Mouse (Mus musculus) intestine, embryonic 16.5 days (tissue): ENCODE measurements around the gene Col25a1. TPM values are rescaled to one million over a fixed set of nuclear protein-coding genes. Genes with fewer than 3 reads are reported as not detected.

Experiments
- ATAC-seq: fragments of 200-750 bp; cut with Nextera tagmentation; 2 replicates; pipeline ENCODE4 v1.8.0; 2017; ENCODE audit warnings: moderate TSS enrichment, moderate library complexity
- H3K27ac ChIP-seq: fragments of 300-500 bp; sonication (generic); 2 replicates; pipeline ENCODE4 v1.5.1; 2014; ENCODE audit warnings: mild to moderate bottlenecking, low read length
- H3K27me3 ChIP-seq: fragments of 300-500 bp; sonication (generic); replicated peaks from 2 replicates; pipeline ENCODE4 v1.6.1; 2014; ENCODE audit warnings: low read length, control low read depth, mixed read lengths; ENCODE audit not compliant: control insufficient read depth, insufficient read depth
- H3K36me3 ChIP-seq: fragments of 300-500 bp; sonication (generic); 2 replicates; pipeline ENCODE4 v1.6.1; 2014; ENCODE audit warnings: low read length, control low read depth; ENCODE audit not compliant: control insufficient read depth, insufficient read depth
- H3K4me1 ChIP-seq: fragments of 300-500 bp; sonication (generic); 2 replicates; pipeline ENCODE4 v1.6.1; 2014; ENCODE audit warnings: low read length, control low read depth, mixed read lengths; ENCODE audit not compliant: control insufficient read depth, insufficient read depth
- H3K4me2 ChIP-seq: fragments of 300-500 bp; sonication (generic); 2 replicates; pipeline ENCODE4 v1.6.1; 2014; ENCODE audit warnings: low read depth, low read length, control low read depth
- H3K4me3 ChIP-seq: fragments of 300-500 bp; sonication (generic); 2 replicates; pipeline ENCODE4 v1.5.1; 2014; ENCODE audit warnings: mild to moderate bottlenecking, low read length
- H3K9ac ChIP-seq: fragments of 300-500 bp; sonication (generic); 2 replicates; pipeline ENCODE4 v1.6.1; 2014; ENCODE audit warnings: low read depth, low read length
- H3K9me3 ChIP-seq: fragments of 300-500 bp; sonication (generic); 2 replicates; pipeline ENCODE4 v1.6.1; 2016; ENCODE audit warnings: low read length, control low read depth; ENCODE audit not compliant: control insufficient read depth
- WGBS: fragments of 180-500 bp; shearing (Covaris S2); extraction: QIAGEN DNeasy Blood & Tissue Kit; methylation state at CpG from one replicate; pipeline ENCODE4 v1.1.7; 2014; 5-methylcytosine and 5-hydroxymethylcytosine counted together
- polyA plus RNA-seq: library from polyadenylated mRNA; unstranded; fragments of >200 nt; fragmentation: Nextera tagmentation; extraction: Ambion mirVana; gene quantifications from 2 replicates; pipeline ENCODE4 v1.2.1, GENCODE M21; 2015

Gene Col25a1
- polyA plus RNA-seq, 1 experiment from 2014 or later, result 1.4 TPM

DNA sequence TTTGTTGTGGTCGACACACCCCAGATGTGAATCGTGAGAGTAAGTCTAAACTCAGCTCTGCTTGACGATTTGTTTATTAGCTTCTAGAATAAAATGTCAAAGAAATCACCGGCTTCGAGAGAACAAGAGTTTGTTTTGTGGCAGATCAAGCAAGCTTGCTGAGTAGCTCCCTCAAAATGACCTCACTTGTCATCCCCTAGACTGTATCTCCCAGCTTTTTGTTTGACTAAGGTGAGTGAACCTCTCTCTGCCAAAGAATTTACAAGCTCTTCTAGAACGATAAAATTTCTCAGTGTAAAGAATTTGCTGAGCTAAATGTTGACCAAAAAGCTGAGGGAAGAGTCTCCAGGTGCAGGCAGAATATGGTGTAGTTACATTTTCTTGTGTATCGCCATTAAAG lies 125.3 kb downstream of the Col25a1 start:
- no peak overlapping the region; the same call in 1 of the 2 replicates for H3K27ac ChIP-seq
- H3K36me3 ChIP-seq, result no peaks in the 10 kb centered on the region
- H3K9me3 ChIP-seq, result no peaks in the 10 kb centered on the region
- H3K27me3 ChIP-seq, result no peaks in the 10 kb centered on the region
- ATAC-seq, result peak; percentile 55
- H3K4me1 ChIP-seq, result no peaks in the 10 kb centered on the region
- H3K4me2 ChIP-seq, result 0 out of 2 replicates have a peak overlapping the region, but pooled peaks have one; percentile 11
- no peak overlapping the region for H3K4me3 ChIP-seq
- 43% methylated on average over 7 of the region's 7 CpGs for WGBS
- H3K9ac ChIP-seq, result no peak overlapping the region

DNA sequence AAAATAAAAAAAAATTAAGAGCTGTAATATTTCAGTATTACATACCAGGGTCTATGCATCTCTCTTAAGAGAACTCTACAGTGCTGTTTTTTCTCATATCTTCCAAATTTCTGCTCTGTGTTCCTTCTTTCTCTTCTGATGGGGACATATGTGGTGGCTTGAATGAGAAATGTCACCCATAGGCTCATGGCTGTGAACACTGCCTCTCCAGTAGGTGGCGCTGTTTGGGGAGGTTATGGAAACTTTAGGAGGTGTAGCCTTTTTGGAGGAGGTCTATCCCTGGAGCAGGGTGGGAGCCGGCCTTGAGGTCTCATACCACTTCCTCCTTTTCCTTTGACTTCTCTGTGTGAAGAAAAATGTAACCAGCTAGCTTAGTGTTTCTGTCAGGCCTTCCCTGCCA lies 128.4 kb downstream of the Col25a1 start:
- Histone ChIP-seq H3K27me3 (no peaks in the 10 kb centered on the region), H3K4me3 (no peak overlapping the region), H3K27ac (no peak overlapping the region), H3K9me3 (no peaks in the 10 kb centered on the region), H3K9ac (no peak overlapping the region), H3K36me3 (no peaks in the 10 kb centered on the region), H3K4me1 (no peaks in the 10 kb centered on the region), H3K4me2 (no peak overlapping the region)
- WGBS, result 82% methylated on average over 2 of the region's 2 CpGs
- no peak for ATAC-seq

DNA sequence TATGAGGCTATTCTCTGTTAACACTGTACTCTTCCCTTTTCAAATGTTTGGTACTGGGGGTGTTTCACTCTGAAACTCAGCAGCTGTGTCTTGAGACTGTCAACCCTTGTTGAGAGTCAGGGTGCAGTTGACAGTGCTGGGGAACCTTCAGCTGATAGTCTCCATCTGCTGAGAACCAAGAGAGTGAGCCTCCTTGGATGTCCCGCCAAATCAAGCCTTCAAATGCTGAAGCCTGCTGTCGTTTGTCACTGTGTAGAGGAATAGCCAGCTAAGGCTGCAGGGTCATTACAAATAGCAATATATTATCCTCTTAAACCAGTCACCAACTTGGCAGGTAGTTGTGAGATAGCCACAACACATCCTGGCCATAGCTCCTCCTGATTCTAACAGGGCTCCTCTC lies 129.0 kb downstream of the Col25a1 start:
- ATAC-seq, result 0 out of 2 replicates have a peak, but pooled peaks have one; percentile 11

DNA sequence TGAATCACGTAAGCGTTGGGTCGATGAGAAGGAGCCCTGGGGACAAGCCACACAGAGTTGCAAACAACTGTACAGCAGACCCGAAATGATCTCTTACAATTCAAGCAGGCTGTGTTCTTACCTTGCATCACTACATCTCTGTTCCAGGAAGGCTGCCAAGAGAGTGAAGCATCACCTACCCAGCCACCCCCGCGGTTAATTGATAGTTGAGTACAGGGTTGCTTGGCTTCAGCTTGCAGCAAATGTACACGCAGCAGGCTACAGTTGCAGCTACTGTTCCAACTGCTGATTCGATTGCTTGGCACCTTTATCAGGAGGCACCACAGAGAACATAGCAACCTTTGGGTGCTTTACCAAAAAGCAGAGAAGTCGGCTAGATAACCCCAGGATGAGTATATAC lies 133.8 kb downstream of the Col25a1 start:
- H3K4me3 ChIP-seq, result no peak overlapping the region
- H3K4me1 ChIP-seq, result no peaks in the 10 kb centered on the region
- no peak overlapping the region for H3K4me2 ChIP-seq
- WGBS, result 81% methylated on average over 9 of the region's 9 CpGs
- H3K9me3 ChIP-seq, result no peaks in the 10 kb centered on the region
- no peaks in the 10 kb centered on the region for H3K27me3 ChIP-seq
- ATAC-seq, result no peak
- H3K27ac ChIP-seq, result no peak overlapping the region
- no peaks in the 10 kb centered on the region for H3K36me3 ChIP-seq
- H3K9ac ChIP-seq, result no peak overlapping the region

More for the DNA sequence above, 129.0 kb downstream of the Col25a1 start:
- H3K4me2 ChIP-seq, result no peak overlapping the region
- no peaks in the 10 kb centered on the region for H3K27me3 ChIP-seq
- 55% methylated on average over 2 of the region's 2 CpGs for WGBS
- H3K4me3 ChIP-seq, result no peak overlapping the region
- H3K9me3 ChIP-seq, result no peaks in the 10 kb centered on the region
- H3K9ac ChIP-seq, result no peak overlapping the region
- H3K36me3 ChIP-seq, result no peaks in the 10 kb centered on the region
- no peak overlapping the region for H3K27ac ChIP-seq
- H3K4me1 ChIP-seq, result no peaks in the 10 kb centered on the region

DNA sequence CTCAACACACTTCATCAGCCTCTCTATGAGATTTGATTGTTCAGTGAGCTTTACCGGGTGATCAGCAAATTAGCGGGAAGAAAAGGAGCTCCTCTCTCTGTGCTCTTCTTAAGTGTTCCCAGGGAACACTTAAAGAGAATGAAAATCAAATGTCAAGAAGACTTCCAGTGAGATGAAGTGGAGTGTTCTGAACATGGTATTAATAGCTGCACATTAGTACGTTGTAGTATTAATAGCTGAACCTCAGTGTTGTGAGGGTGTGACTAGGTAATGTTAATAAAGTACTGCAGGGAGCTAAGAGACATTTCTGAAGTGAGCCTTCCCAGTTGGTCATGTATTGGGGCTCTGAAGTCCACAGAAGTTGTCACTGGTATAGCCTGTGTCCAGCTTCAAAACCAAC lies 139.2 kb downstream of the Col25a1 start:
- Histone ChIP-seq H3K36me3 (no peaks in the 10 kb centered on the region), H3K4me2 (no peak overlapping the region), H3K9ac (no peak overlapping the region), H3K4me1 (no peaks in the 10 kb centered on the region), H3K4me3 (no peak overlapping the region), H3K27me3 (no peaks in the 10 kb centered on the region), H3K9me3 (no peaks in the 10 kb centered on the region), H3K27ac (no peak overlapping the region)
- ATAC-seq, result no peak
- 85% methylated on average over 3 of the region's 3 CpGs for WGBS

DNA sequence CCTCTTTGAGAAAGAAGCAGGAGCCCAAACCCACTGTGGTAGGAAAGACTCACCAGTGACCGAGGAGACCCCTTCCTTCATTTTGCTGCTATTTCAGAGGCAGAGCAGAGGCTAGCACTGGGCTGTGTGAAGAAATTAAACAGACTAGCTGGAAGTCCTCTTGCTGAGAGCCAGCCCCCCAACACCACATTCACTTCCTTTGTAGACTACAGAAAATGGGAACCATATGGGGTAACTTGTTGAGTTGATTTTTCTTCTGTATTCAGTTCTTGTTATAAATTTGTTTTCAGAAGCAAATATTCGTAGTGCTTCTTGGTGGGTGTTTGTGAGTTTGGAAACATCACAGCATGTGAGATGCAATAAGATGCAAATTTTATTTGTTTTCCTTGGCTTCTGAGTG lies 142.6 kb downstream of the Col25a1 start:
- no peaks in the 10 kb centered on the region for H3K9me3 ChIP-seq
- H3K27ac ChIP-seq, result no peak overlapping the region
- H3K4me1 ChIP-seq, result no peaks in the 10 kb centered on the region
- H3K4me3 ChIP-seq, result no peak overlapping the region
- no peaks in the 10 kb centered on the region for H3K27me3 ChIP-seq
- no peaks in the 10 kb centered on the region for H3K36me3 ChIP-seq
- no peak overlapping the region for H3K9ac ChIP-seq
- no peak for ATAC-seq
- 78% methylated on average over 2 of the region's 2 CpGs for WGBS
- no peak overlapping the region for H3K4me2 ChIP-seq

DNA sequence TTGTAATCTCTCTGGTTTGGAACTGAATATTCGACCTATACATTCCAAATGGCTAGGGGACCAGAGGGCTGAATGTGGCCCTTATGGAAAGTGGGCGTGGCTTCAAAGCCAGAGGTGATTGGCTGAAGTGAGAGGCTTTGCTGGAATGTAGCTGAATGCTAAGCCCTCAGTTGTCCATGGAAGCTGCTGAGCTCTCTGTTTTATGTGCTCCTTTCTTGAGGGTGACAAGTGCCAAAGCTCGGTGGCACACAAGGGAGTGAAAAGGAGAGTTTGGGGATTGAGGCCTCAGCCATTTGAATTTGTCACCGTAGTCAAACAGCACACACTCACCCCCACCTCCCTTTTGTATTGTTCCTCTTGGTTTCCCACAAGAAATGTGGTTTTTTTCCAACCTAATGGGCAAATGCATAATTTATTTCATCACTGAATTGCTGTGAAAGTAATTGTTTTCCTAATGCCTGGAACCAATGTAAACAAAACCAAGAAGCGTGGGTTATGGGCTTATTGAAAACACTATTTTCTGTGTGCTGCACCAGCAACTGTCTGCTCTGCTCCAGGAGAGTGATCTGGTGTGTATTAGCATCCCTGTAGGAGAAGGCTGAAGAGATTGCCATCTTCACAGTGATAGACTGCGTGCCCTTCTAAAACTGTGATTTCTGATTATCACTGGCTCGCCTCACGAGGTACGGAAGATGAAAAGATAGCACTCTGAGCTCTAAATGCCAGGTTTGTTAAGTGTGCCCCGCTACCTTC lies 147.2 kb downstream of the Col25a1 start:
- Histone ChIP-seq H3K4me3 (no peak overlapping the region), H3K36me3 (no peaks in the 10 kb centered on the region), H3K4me2 (no peak overlapping the region), H3K27ac (no peak overlapping the region), H3K27me3 (no peaks in the 10 kb centered on the region), H3K4me1 (no peaks in the 10 kb centered on the region), H3K9ac (no peak overlapping the region), H3K9me3 (no peaks in the 10 kb centered on the region)
- ATAC-seq, result no peak
- WGBS, result 68% methylated on average over 10 of the region's 10 CpGs

DNA sequence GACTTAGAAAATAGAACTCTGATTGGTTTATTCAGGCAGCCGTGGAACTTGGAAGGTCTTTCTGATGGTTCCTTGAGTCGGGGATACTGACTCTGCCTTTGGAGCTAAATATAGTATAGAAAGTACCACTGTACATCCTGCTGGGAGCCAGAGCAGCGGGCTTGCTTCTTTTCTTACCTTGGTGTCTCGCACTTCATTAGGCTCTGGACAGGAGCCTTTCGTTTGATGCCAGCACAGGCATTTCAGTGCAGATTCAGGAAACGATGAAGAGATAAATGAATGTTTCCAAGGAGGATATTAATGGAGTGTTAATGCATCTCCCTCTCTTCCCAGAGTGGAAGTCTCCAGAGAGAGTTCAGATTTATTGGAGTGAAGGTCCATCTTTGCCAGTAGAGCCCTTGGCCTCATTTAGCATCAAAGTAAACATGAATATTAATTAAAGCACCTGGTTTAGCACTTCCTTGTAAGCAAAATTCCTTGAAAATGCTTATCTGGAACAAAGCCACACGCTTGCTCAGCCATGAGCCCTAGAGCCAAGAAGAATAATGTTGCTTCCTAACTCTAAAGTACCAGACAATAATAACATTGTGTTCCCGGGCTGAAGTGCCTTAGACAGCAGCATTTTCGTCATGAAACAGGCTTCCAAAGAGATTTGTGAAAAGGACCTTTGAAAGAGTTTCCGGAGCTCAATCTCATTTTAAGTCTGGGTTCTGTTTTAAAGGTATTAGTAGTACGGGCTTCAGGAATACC lies 151.9 kb downstream of the Col25a1 start:
- H3K4me1 ChIP-seq, result no peaks in the 10 kb centered on the region
- no peak for ATAC-seq

DNA sequence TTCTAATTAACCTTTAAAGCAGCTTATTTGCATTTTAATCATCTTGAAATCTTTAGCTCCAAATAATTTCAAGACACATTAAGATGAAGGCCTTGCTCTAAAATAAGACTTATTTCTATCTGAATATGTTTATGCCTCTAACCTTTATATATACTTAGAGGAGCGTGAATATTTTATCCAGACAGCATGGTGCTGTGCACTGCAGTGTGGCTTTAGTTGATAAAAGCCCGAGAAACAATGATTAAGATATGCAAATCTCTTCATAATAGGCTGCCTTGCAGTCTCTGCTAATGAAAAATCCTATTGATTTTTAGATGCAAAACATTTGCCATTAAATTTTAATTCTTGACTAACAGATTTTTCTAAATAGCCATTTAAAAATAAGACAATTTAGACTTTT lies 156.8 kb downstream of the Col25a1 start:
- Histone ChIP-seq H3K27me3 (no peaks in the 10 kb centered on the region), H3K27ac (no peak overlapping the region), H3K9me3 (no peaks in the 10 kb centered on the region), H3K4me3 (no peak overlapping the region), H3K36me3 (no peaks in the 10 kb centered on the region), H3K4me2 (no peak overlapping the region), H3K4me1 (no peaks in the 10 kb centered on the region), H3K9ac (no peak overlapping the region)
- WGBS, result 81% methylated on average over 2 of the region's 2 CpGs
- ATAC-seq, result no peak

More for the DNA sequence above, 151.9 kb downstream of the Col25a1 start:
- Histone ChIP-seq H3K27ac (no peak overlapping the region; the same call in 1 of the 2 replicates), H3K27me3 (no peaks in the 10 kb centered on the region), H3K4me2 (no peak overlapping the region), H3K9ac (no peak overlapping the region), H3K4me3 (no peak overlapping the region), H3K36me3 (no peaks in the 10 kb centered on the region), H3K9me3 (no peaks in the 10 kb centered on the region)
- WGBS, result 51% methylated on average over 11 of the region's 11 CpGs
